Comparison of ENCODE assay signal across 10 mouse cellular contexts in genomic region chr5:33706350-33706629, GRCm38 (mm10). TPM values are rescaled to one million over a fixed set of nuclear protein-coding genes. Genes with fewer than 3 reads are reported as not detected.
DNase-seq lines count a peak whose midpoint lies in the region; ATAC-seq and TF ChIP-seq lines count a peak whose summit lies in the region.
"Had no signal": no experiment of that assay in that cellular context is flagged by ENCODE, and none has a peak within 500 bp of the region (broad histone marks: within the 10 kb centered on the region; RNA-seq: fewer than 3 reads in every experiment).

No protein-coding gene starts in this region.

- no peak for TF ChIP-seq POLR2A in liver, adult 2 months (IDR thresholded peaks at IDR 0.05; ENCODE audit: extremely low read depth, insufficient read depth, low read length)

- no peak overlapping the region for H3K4me3 ChIP-seq in liver, adult 2 months (ENCODE audit: insufficient read depth, low read depth, low read length)
- no peak overlapping the region for H3K4me3 ChIP-seq in embryonic facial prominence, embryonic 10.5 days
- H3K4me3 ChIP-seq in forebrain, embryonic 16.5 days (replicated peaks; ENCODE audit: low read length), result no peak overlapping the region
- no peak overlapping the region for H3K4me3 ChIP-seq in midbrain, embryonic 13.5 days (replicated peaks)

- no peak for TF ChIP-seq CTCF in liver, adult 2 months (IDR thresholded peaks at IDR 0.05; ENCODE audit: low read depth, low read length)

- H3K9ac ChIP-seq in liver, adult 2 months (ENCODE audit: low read depth, low read length), result no peak overlapping the region
- H3K9ac ChIP-seq in forebrain, embryonic 16.5 days (replicated peaks; ENCODE audit: low read depth, low read length), result no peak overlapping the region
- H3K9ac ChIP-seq in midbrain, embryonic 13.5 days (replicated peaks), result no peak overlapping the region

- intact Hi-C loops in left cerebral cortex, postnatal 14 days (cut with DNase I), result no loop called here

- H3K4me2 ChIP-seq in forebrain, embryonic 16.5 days (ENCODE audit: low read length), result no peak overlapping the region
- H3K4me2 ChIP-seq in midbrain, embryonic 13.5 days (replicated peaks), result no peak overlapping the region

- no peaks in the 10 kb centered on the region for H3K79me2 ChIP-seq in liver, adult 2 months (ENCODE audit: control insufficient read depth, insufficient read depth, low read length)

- peak overlapping the region; percentile 66 for H3K27ac ChIP-seq in liver, adult 2 months (replicated peaks; ENCODE audit: insufficient read depth, low read depth, low read length)
- peak overlapping the region; percentile 75 for H3K27ac ChIP-seq in embryonic facial prominence, embryonic 10.5 days (replicated peaks)
- peak overlapping the region; percentile 57 for H3K27ac ChIP-seq in forebrain, embryonic 16.5 days (ENCODE audit: low read length)
- peak overlapping the region; percentile 74 for H3K27ac ChIP-seq in midbrain, embryonic 13.5 days

- peaks cover 14% of the 10 kb centered on the region for H3K4me1 ChIP-seq in liver, adult 2 months (ENCODE audit: control insufficient read depth, insufficient read depth, low read length)
- peaks cover 53% of the 10 kb centered on the region for H3K4me1 ChIP-seq in embryonic facial prominence, embryonic 10.5 days
- H3K4me1 ChIP-seq in forebrain, embryonic 16.5 days (replicated peaks; ENCODE audit: control insufficient read depth, insufficient read depth, low read length), result peaks cover 15% of the 10 kb centered on the region
- peaks cover 32% of the 10 kb centered on the region for H3K4me1 ChIP-seq in midbrain, embryonic 13.5 days (replicated peaks)

- no peaks in the 10 kb centered on the region for H3K9me3 ChIP-seq in embryonic facial prominence, embryonic 10.5 days
- H3K9me3 ChIP-seq in forebrain, embryonic 16.5 days (ENCODE audit: control insufficient read depth, low read length), result no peaks in the 10 kb centered on the region
- no peaks in the 10 kb centered on the region for H3K9me3 ChIP-seq in midbrain, embryonic 13.5 days

- ATAC-seq in forebrain, embryonic 16.5 days, result no peak
- no peak for ATAC-seq in midbrain, embryonic 13.5 days
- no peak for ATAC-seq in inflammation-experienced regulatory T-cells, adult 6 months

- WGBS in liver, adult 2 months, result 21% methylated on average over 1 of the region's 1 CpGs
- WGBS in embryonic facial prominence, embryonic 10.5 days, result 92% methylated on average over 1 of the region's 1 CpGs
- 90% methylated on average over 1 of the region's 1 CpGs for WGBS in forebrain, embryonic 16.5 days
- WGBS in midbrain, embryonic 13.5 days, result 96% methylated on average over 1 of the region's 1 CpGs

- no peaks in the 10 kb centered on the region for H3K36me3 ChIP-seq in liver, adult 2 months (ENCODE audit: control insufficient read depth, insufficient read depth, low read length)
- H3K36me3 ChIP-seq in embryonic facial prominence, embryonic 10.5 days (replicated peaks), result no peaks in the 10 kb centered on the region
- no peaks in the 10 kb centered on the region for H3K36me3 ChIP-seq in forebrain, embryonic 16.5 days (ENCODE audit: control insufficient read depth, insufficient read depth)
- H3K36me3 ChIP-seq in midbrain, embryonic 13.5 days, result no peaks in the 10 kb centered on the region

- no peaks in the 10 kb centered on the region for H3K27me3 ChIP-seq in liver, adult 2 months (ENCODE audit: control insufficient read depth, insufficient read depth, low read length)
- H3K27me3 ChIP-seq in embryonic facial prominence, embryonic 10.5 days (replicated peaks; ENCODE audit: low read depth, poor library complexity, severe bottlenecking), result peaks cover 44% of the 10 kb centered on the region
- no peaks in the 10 kb centered on the region for H3K27me3 ChIP-seq in forebrain, embryonic 16.5 days (replicated peaks; ENCODE audit: control insufficient read depth, insufficient read depth, low read length)
- peaks cover 52% of the 10 kb centered on the region for H3K27me3 ChIP-seq in midbrain, embryonic 13.5 days

- DNase-seq in liver, adult 2 months (ENCODE audit: extremely low read depth, low read depth, low spot score), result no peak
- no peak for DNase-seq in liver
- DNase-seq in embryonic facial prominence, embryonic 10.5 days (ENCODE audit: low spot score), result no peak
- DNase-seq in cerebellum, adult 11-12 months, result no peak
- DNase-seq in left cerebral cortex, postnatal 14 days (ENCODE audit: low spot score in 2 of 2), result no peak
- DNase-seq: embryo, embryonic 11 days; layer of hippocampus, postnatal 36 days had no signal

RNA-seq across cellular contexts. Expression of gene Fgfr3, which starts 15.2 kb away (rescaled TPM):
- total RNA-seq in liver, adult 2 months (2014; rRNA removed), result 18.8 and 18.9 TPM in 2 replicates
- polyA plus RNA-seq in liver, adult 2 months (2012; rRNA removed), result 47.7 and 57.0 TPM in 2 replicates
- 12.9 and 36.8 TPM in 2 replicates for polyA plus RNA-seq in embryonic facial prominence, embryonic 10.5 days (2016; fragmentation: Nextera tagmentation; extraction: Ambion mirVana)
- 29.9 and 33.0 TPM in 2 replicates for polyA plus RNA-seq in forebrain, embryonic 16.5 days (2015; fragmentation: Nextera tagmentation; extraction: Ambion mirVana)
- polyA plus RNA-seq in midbrain, embryonic 13.5 days (2015; fragmentation: Nextera tagmentation; extraction: Ambion mirVana), result 38.3 and 45.9 TPM in 2 replicates
- not detected for polyA plus RNA-seq in inflammation-experienced regulatory T-cells, adult 6 months (2017; shearing (Covaris generic))
- 100 to 1,000 TPM; 109 to 111 TPM for total RNA-seq in left cerebral cortex, postnatal 14 days (2021)

RNA-seq across cellular contexts. Expression of gene Tmem129, which starts 48.1 kb away (rescaled TPM):
- 12.0 and 13.8 TPM in 2 replicates for total RNA-seq in liver, adult 2 months (2014; rRNA removed)
- polyA plus RNA-seq in liver, adult 2 months (2012; rRNA removed), result 39.8 and 41.0 TPM in 2 replicates
- polyA plus RNA-seq in embryonic facial prominence, embryonic 10.5 days (2016; fragmentation: Nextera tagmentation; extraction: Ambion mirVana), result 37.1 and 40.0 TPM in 2 replicates
- 35.4 and 39.1 TPM in 2 replicates for polyA plus RNA-seq in forebrain, embryonic 16.5 days (2015; fragmentation: Nextera tagmentation; extraction: Ambion mirVana)
- polyA plus RNA-seq in midbrain, embryonic 13.5 days (2015; fragmentation: Nextera tagmentation; extraction: Ambion mirVana), result 31.8 and 33.2 TPM in 2 replicates
- 10 to 100 TPM; 26.3 to 33.7 (median 32.2) TPM for polyA plus RNA-seq in inflammation-experienced regulatory T-cells, adult 6 months (2017; shearing (Covaris generic))
- total RNA-seq in left cerebral cortex, postnatal 14 days (2021), result 10 to 100 TPM; 24.9 to 26.7 TPM

RNA-seq across cellular contexts. Expression of gene Tacc3, which starts 48.4 kb away (rescaled TPM):
- 0.92 and 2.3 TPM in 2 replicates for total RNA-seq in liver, adult 2 months (2014; rRNA removed)
- polyA plus RNA-seq in liver, adult 2 months (2012; rRNA removed), result 0.82 and 1.3 TPM in 2 replicates
- polyA plus RNA-seq in embryonic facial prominence, embryonic 10.5 days (2016; fragmentation: Nextera tagmentation; extraction: Ambion mirVana), result 318 and 337 TPM in 2 replicates
- 71.9 and 85.2 TPM in 2 replicates for polyA plus RNA-seq in forebrain, embryonic 16.5 days (2015; fragmentation: Nextera tagmentation; extraction: Ambion mirVana)
- polyA plus RNA-seq in midbrain, embryonic 13.5 days (2015; fragmentation: Nextera tagmentation; extraction: Ambion mirVana), result 84.6 and 88.0 TPM in 2 replicates
- 100 to 1,000 TPM in 1 of 3 experiments, 10 to 100 TPM in 2; 19.1 to 147 (median 22.1) TPM for polyA plus RNA-seq in inflammation-experienced regulatory T-cells, adult 6 months (2017; shearing (Covaris generic))
- 10 to 100 TPM in 1 of 2 experiments, 1 to 10 TPM in 1; 9.1 to 11.2 TPM for total RNA-seq in left cerebral cortex, postnatal 14 days (2021)

RNA-seq across cellular contexts. Expression of gene Slbp, which starts 53.9 kb away (rescaled TPM):
- total RNA-seq in liver, adult 2 months (2014; rRNA removed), result 20.7 TPM in 2 replicates
- 5.6 and 6.3 TPM in 2 replicates for polyA plus RNA-seq in liver, adult 2 months (2012; rRNA removed)
- 313 and 322 TPM in 2 replicates for polyA plus RNA-seq in embryonic facial prominence, embryonic 10.5 days (2016; fragmentation: Nextera tagmentation; extraction: Ambion mirVana)
- 126 and 130 TPM in 2 replicates for polyA plus RNA-seq in forebrain, embryonic 16.5 days (2015; fragmentation: Nextera tagmentation; extraction: Ambion mirVana)
- 143 and 151 TPM in 2 replicates for polyA plus RNA-seq in midbrain, embryonic 13.5 days (2015; fragmentation: Nextera tagmentation; extraction: Ambion mirVana)
- 100 to 1,000 TPM; 121 to 329 (median 129) TPM for polyA plus RNA-seq in inflammation-experienced regulatory T-cells, adult 6 months (2017; shearing (Covaris generic))
- total RNA-seq in left cerebral cortex, postnatal 14 days (2021), result 10 to 100 TPM; 23.6 to 27.7 TPM

Comparison
In these comparisons a context has a peak if more than half of its experiments do, and no peak if none do; other contexts are left out.
1. RNA of gene Fgfr3, which starts 15.2 kb away (polyA plus RNA-seq): 47.7 to 57.0 TPM in liver, adult 2 months, 38.3 to 45.9 TPM in midbrain, embryonic 13.5 days, 29.9 to 33.0 TPM in forebrain, embryonic 16.5 days and 12.9 to 36.8 TPM in embryonic facial prominence, embryonic 10.5 days; not detected in inflammation-experienced regulatory T-cells, adult 6 months; every median in the first group is over 10 times any median in the second.
2. Peak in every context shown above with its lines, with median percentiles within 50 percentile points of each other: H3K27ac ChIP-seq.